Mouse (Mus musculus) 3134 (cell line): Measurements from ENCODE around the gene Tmco1.
A peak's percentile ranks its signal among the peaks of the same experiment; 100 is the strongest.

Source experiments
- DNase-seq: peaks from one replicate; pipeline ENCODE4 v3.0.0-alpha.2; 2011; ENCODE audit warnings: low spot score; ENCODE audit not compliant: insufficient read length; ENCODE audit errors: extremely low read depth

Gene Tmco1

DNA sequence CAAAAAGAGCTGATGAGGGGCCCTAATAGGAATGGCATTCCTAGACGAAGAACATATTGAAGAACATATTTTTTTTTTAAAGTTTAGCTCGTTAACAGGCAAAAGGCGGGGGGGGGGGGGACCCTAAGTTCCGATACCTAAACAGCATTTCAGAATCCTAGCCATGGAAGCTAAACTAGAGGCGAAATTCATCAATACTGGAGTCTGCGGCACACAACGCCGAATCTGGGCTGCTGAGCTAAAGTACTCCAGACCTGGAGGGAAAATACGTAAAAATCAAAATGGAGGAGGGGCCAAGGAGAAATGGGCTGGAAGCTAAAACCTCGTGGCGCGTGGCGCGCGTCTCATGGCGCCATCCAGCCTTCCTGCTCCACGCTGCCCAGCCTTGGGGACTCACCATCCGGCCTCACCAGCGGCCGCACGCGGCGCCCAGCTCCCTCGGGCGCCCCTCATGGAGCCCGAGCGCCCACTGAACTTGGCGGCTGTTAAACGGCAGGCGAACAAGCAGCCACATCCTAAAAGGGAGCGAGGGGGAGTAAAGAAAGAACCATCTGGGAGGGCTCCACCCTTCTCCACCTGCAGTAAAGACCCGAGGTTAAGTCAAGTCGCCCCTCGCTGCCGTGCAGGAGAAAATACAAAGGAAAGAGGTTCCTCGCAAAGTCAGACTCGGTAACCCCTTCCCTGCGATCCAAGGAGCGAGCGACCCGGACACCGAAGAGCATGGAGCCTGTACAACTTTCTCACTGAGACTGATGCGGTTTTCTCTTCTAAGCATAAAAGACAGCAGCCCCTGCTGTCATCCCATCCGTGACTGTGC, 24.5 kb upstream of the Tmco1 start:
- DNase-seq: peak; percentile 81

- DNase-seq: peak; percentile 86
These were observed 23.8 kb upstream of the Tmco1 start for GRCm38 (mm10) chr1:167284258-167284836.

- DNase-seq: peak; percentile 90
These were observed 23.3 kb upstream of the Tmco1 start for GRCm38 (mm10) chr1:167284837-167285319.

DNA sequence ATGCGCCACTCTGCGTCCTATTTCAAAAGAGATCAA, 23.0 kb upstream of the Tmco1 start, which contains the start of gene Uck2:
Uck2 (minus strand) TSS at position 1 of the 36 bp plus-strand sequence.
- DNase-seq: no peak

DNA sequence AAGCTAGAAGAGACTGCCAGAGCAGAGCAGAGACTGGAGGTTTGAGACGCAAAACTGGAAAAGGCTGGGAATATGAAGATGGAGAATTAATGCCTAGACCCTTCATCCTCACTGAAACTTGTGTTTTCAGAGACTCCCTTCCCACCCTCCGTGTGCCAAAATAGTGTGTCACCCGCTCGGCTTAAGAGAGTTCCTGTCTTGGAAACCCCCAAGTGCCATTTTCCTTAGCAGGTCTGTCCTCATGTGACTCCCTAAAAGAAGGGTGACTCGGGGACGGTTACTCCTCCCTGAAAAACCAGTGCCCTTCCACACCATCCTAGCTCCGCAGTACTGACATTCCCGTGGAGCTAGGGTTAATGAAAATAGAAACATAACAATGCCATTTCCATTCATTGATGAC, 22.8 kb upstream of the Tmco1 start:
- no peak for DNase-seq

GRCm38 (mm10) chr1:167287156-167287555, 21.0 kb upstream of the Tmco1 start:
- DNase-seq: no peak

- DNase-seq: peak; percentile 53
These were observed 19.3 kb upstream of the Tmco1 start for GRCm38 (mm10) chr1:167288665-167289538.

- DNase-seq: no peak
These were observed 18.5 kb upstream of the Tmco1 start for GRCm38 (mm10) chr1:167289567-167290262.

- no peak for DNase-seq
These were observed 17.9 kb upstream of the Tmco1 start for GRCm38 (mm10) chr1:167290263-167290592.

- DNase-seq: no peak
These were observed 16.6 kb upstream of the Tmco1 start for GRCm38 (mm10) chr1:167291610-167292009.

DNA sequence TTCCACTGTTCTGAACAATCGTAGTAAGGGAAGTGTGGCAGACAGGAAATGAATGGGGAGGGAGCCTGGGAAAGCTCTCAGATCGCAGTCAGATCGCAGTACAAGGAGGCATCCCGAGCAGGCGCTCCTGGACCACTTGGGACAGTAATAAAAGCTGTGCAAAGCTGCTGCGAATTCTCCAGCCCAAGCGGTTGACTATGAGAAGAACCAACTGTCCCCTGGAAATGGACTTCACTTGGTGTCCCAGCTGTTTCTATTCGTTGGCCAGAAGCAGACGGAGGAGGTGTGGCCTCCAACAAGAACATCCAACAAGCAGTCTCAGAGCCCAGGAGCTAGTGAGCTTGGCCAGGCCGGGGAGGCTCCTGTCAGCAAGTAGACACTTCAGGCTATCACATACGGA, 15.7 kb upstream of the Tmco1 start:
- DNase-seq: no peak

DNA sequence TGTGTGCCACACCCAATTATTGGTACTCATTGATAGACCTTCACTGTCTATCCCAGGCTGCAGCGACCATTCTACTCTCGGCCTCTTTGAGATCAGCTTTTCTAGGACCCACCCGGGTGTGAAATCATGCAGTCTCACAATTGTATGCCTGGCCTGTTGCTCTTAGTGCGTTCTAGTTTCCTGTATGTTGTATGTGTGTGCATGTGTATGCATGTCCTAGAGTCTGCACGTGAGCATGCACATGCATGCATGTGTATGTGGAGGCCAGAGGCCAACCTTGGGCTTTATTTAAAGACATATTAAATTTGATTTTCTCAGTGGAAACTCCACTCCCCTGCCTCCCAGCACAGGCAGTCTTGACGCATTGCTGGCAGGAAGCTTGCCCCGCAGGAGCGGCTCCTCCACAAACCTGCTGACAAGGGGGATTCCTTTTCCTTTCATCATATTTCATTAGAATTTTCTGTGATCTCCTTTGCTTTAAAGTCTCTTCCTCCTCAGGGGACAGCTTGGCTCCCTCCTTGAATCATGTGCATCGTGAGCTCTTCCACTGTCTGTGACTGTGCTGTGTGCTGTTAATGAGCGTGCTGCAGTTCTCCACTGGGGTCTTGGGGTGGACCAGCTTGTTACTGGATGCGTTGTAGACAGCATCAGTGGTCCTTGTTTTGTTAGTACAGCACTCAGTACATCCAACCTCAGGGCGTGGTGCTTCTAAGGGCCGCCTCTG, 12.3 kb upstream of the Tmco1 start:
- no peak for DNase-seq

- no peak for DNase-seq
These were observed 8.1 kb upstream of the Tmco1 start for GRCm38 (mm10) chr1:167300122-167300521.

GRCm38 (mm10) chr1:167305501-167306137, 2.6 kb upstream of the Tmco1 start:
- DNase-seq: no peak

DNA sequence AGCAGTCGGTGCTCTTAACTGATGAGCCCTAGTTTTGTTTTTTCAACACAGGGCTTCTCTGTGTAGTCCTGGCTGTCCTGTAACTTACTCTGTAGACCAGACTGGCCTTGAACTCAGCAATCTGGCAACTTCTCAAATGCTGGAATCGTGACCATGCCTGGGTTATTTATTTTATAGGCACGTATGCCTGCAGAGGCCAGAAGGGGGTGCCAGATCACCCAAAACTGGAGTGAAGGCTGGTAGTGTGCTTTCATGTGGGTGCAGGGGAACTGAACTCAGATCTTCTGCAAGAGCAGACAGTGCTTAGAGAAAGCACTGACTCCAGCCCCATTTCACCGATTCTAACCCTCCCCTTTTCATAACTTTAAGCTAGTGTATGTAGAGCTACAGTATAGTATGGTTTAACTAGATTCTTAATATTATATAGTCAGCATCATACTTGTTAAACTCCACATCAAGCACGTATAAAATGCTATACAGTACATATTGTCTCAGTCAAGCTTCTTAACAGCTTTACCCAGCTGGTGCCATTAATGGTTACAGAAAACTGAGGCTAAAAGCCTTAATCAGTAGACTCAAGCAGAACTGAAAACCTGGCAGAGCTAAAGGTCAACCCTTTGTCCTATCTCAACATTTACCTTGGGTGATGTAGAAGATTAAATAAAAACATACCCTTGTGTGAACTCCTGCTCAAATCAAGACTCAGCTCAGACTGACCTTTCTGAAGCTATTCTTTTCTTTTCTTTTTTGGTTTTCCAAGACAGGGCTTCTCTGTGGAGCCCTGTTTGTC, 1.5 kb upstream of the Tmco1 start:
- peak; percentile 54 for DNase-seq

DNA sequence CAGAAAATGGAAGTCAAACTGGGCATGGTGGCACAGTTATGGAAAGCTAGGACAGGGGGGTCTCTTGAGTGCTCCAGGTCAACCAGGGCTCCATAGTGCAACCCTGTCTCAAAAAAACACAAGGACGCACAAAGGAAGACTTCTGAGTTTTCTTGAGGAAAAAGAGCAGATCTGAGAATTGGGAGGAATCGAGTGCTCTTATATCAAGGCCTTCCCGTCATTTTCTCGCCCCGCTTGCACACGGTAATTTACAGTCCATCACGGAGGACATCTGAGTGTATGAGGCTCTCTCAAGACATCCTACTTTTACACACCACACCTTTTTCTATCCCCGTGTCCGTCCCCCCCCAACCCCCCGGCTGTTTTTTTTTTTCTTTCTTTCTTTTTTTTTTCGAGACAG, 504 bp upstream of the Tmco1 start:
- DNase-seq: no peak

DNA sequence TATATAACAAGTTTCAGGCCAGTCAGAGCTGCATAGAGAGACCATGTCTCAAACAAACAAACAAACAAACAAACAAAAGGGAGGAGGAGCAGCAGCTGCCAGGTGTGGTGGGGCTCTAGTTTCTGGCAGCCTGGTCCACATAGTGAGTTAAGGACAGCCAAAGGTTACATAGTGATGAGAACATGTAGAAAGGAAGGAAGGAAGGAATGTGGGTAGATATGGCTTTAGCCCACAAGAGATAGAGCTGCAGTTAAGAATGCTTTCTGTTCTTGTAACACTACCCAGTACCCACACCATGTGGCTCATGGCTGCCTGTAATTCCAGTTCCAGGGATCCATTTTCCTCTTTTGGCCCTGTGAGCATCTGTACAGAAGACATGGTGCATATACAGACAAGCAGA, 4.2 kb downstream of the Tmco1 start:
- no peak for DNase-seq

- no peak for DNase-seq
These were observed 5.0 kb downstream of the Tmco1 start for GRCm38 (mm10) chr1:167313220-167313619.

- no peak for DNase-seq
These were observed 13.5 kb downstream of the Tmco1 start for GRCm38 (mm10) chr1:167321691-167322090.

DNA sequence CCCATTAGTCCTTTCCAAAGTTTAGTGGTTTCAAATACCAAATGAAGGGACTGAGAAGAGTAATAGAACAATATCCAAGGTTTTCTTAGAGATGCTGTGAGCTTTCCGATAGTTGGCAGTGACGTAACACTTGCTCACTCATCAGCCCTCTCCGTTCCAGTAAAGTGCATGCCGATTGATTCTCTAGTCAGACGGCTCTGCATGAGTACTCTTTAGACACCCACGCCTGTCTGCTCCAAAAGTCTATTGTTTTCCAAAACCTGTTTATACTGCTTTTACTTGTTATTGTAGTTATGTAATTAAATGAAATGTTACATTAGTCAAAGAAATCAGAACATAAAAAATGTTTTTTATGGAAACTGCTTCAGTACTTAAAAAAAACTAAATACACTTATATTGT, 20.6 kb downstream of the Tmco1 start:
- DNase-seq: no peak
